Mouse (Mus musculus) C2C12 (cell line): ENCODE data around the gene Tmem178b. TPM values are rescaled to one million over a fixed set of nuclear protein-coding genes. Genes with fewer than 3 reads are reported as not detected.

Experiments
- H3K27me3 ChIP-seq: one replicate; pipeline ENCODE4 v1.6.1; 2011; ENCODE audit not compliant: control insufficient read depth, insufficient read depth, insufficient read length
- H3K36me3 ChIP-seq: one replicate; pipeline ENCODE4 v1.6.1; 2011; ENCODE audit not compliant: control insufficient read depth, insufficient read depth
- H3K4me3 ChIP-seq: one replicate; pipeline ENCODE4 v1.5.1; 2011; ENCODE audit warnings: mild to moderate bottlenecking, control low read depth; ENCODE audit not compliant: poor library complexity, insufficient read depth, severe bottlenecking
- H3K79me2 ChIP-seq: one replicate; pipeline ENCODE4 v1.6.1; 2011; ENCODE audit not compliant: control insufficient read depth, insufficient read depth
- H3K79me3 ChIP-seq: one replicate; pipeline ENCODE4 v1.6.1; 2011; ENCODE audit warnings: low read depth, control low read depth
- H3ac ChIP-seq: one replicate; pipeline ENCODE3; 2011; ENCODE audit warnings: low read depth; ENCODE audit not compliant: control insufficient read depth, insufficient read length
- CEBPB ChIP-seq: IDR thresholded peaks from one replicate; pipeline ENCODE4 v1.6.1; 2011; ENCODE audit warnings: low read depth, mild to moderate bottlenecking, control low read depth, moderate library complexity
- CTCF ChIP-seq: IDR thresholded peaks from one replicate; pipeline ENCODE4 v1.5.1; 2011; ENCODE audit not compliant: control insufficient read depth, insufficient read depth, insufficient read length
- FOSL1 ChIP-seq: IDR thresholded peaks from one replicate; pipeline ENCODE4 v1.8.0; 2011; ENCODE audit warnings: mild to moderate bottlenecking, low read length; ENCODE audit not compliant: poor library complexity, insufficient read depth, severe bottlenecking
- MAX ChIP-seq: IDR thresholded peaks from one replicate; pipeline ENCODE4 v1.6.1; 2011; ENCODE audit warnings: mild to moderate bottlenecking, control low read depth
- MYOD1 ChIP-seq: IDR thresholded peaks from one replicate; pipeline ENCODE4 v1.6.1; 2011; ENCODE audit warnings: low read depth; ENCODE audit not compliant: control insufficient read depth, insufficient read length
- MYOG ChIP-seq: IDR thresholded peaks from one replicate; pipeline ENCODE4 v1.6.1; 2011; ENCODE audit not compliant: control insufficient read depth, insufficient read length; ENCODE audit errors: extremely low read depth
- USF1 ChIP-seq: IDR thresholded peaks from one replicate; pipeline ENCODE4 v1.6.1; 2011; ENCODE audit warnings: low read depth, mild to moderate bottlenecking, control low read depth, moderate library complexity
- polyA plus RNA-seq: library from polyadenylated mRNA; unstranded; fragments of >200 nt; fragmentation: generic; extraction: Trizol; gene quantifications from one replicate; pipeline ENCODE4 v1.2.1, GENCODE M21; 2012; ENCODE audit warnings: missing spikeins

The Tmem178b gene
- polyA plus RNA-seq, 1 experiment = 0.01 TPM

DNA sequence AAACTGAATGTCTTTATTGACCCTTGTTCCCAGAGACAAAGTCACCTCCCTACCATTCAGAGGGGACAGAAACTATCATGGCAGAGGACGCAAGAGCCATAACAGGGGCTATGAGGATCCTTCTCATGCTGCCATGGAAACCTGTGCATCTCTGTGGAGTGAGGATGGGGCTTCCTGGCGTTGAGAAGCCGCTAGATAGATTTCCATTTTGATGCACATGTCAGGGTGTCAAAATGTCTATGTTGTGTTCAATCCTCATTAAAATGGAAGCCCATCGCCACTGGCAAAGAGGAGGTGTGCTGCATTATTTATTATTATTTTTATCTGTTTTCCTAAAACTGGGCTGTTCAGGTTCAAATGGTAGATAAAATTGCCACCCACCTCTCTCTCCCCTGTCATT, 307.5 kb downstream of the Tmem178b start:
- Histone ChIP-seq H3K4me3 (no peak overlapping the region), H3ac (no peak overlapping the region), H3K36me3 (no peaks in the 10 kb centered on the region), H3K79me2 (no peaks in the 10 kb centered on the region), H3K27me3 (no peaks in the 10 kb centered on the region), H3K79me3 (no peaks in the 10 kb centered on the region)
- TF ChIP-seq CEBPB (no peak), MYOG (no peak), USF1 (no peak), MAX (no peak), MYOD1 (no peak), FOSL1 (no peak), CTCF (no peak)

DNA sequence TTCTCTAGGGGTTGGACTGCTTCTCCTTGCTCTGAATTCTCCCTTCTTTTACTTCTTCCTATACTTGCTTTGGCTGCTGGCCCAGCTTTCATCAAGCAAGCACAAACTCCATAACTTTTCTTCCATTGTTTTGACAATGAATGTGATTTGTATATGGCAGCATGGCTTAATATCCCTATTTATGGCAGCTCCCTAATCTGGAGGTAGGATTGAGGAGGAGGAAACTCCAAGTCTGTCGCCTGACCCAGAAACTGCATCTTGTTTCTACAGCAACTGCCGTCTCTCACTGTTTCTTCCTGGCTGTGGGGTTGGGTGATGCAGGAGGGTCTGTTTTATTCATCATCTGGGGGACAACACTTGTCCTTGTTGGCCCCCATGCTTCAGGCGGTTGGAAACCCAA, 327.6 kb downstream of the Tmem178b start:
- Histone ChIP-seq H3K27me3 (no peaks in the 10 kb centered on the region), H3K36me3 (no peaks in the 10 kb centered on the region), H3ac (no peak overlapping the region), H3K79me2 (no peaks in the 10 kb centered on the region), H3K79me3 (no peaks in the 10 kb centered on the region), H3K4me3 (no peak overlapping the region)
- TF ChIP-seq MYOD1 (no peak), MYOG (no peak), MAX (no peak), CEBPB (no peak), CTCF (no peak), FOSL1 (no peak), USF1 (no peak)

- H3K79me3 ChIP-seq = no peaks in the 10 kb centered on the region
- H3K79me2 ChIP-seq = no peaks in the 10 kb centered on the region
- no peak overlapping the region for H3K4me3 ChIP-seq
- no peaks in the 10 kb centered on the region for H3K27me3 ChIP-seq
- no peak for TF ChIP-seq CTCF
- no peak for TF ChIP-seq CEBPB
- TF ChIP-seq MYOD1 = no peak
- TF ChIP-seq MYOG = no peak
- TF ChIP-seq MAX = no peak
- no peak for TF ChIP-seq USF1
- no peak for TF ChIP-seq FOSL1
- H3ac ChIP-seq = no peak overlapping the region
- H3K36me3 ChIP-seq = no peaks in the 10 kb centered on the region
These were observed 329.5 kb downstream of the Tmem178b start for GRCm38 (mm10) chr6:40202602-40203001.

- no peaks in the 10 kb centered on the region for H3K79me2 ChIP-seq
These were observed 332.3 kb downstream of the Tmem178b start for GRCm38 (mm10) chr6:40205380-40205779.

DNA sequence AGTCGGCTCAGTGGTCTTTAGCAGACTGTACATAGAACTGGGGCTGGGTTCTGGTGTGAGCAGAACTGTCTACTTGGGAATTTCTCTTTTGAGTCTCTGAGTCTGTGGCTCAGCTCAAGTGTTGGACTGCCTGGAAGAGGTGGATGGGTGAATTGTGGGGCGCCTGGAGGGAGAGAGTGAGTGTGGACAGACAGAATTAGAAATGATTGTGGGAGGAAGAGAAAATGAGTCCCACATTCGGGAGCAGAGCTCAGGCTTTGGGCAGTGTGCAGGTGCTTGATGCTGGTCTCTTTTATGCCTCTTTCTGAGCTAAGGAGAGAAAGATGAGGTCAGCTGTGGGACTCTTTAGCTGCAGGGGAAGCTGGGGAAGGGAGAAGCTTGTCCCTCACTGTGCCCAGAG, 334.9 kb downstream of the Tmem178b start:
- Histone ChIP-seq H3K36me3 (no peaks in the 10 kb centered on the region), H3K27me3 (no peaks in the 10 kb centered on the region), H3K79me2 (no peaks in the 10 kb centered on the region), H3K4me3 (no peak overlapping the region), H3ac (no peak overlapping the region), H3K79me3 (no peaks in the 10 kb centered on the region)
- TF ChIP-seq FOSL1 = no peak
- no peak for TF ChIP-seq MAX
- TF ChIP-seq MYOG = no peak
- TF ChIP-seq USF1 = no peak
- TF ChIP-seq CEBPB = no peak
- TF ChIP-seq CTCF = no peak
- TF ChIP-seq MYOD1 = no peak

More at GRCm38 (mm10) chr6:40205380-40205779, 332.3 kb downstream of the Tmem178b start:
- no peak for TF ChIP-seq MYOG
- no peak for TF ChIP-seq FOSL1
- no peak for TF ChIP-seq CEBPB
- no peak overlapping the region for H3K4me3 ChIP-seq
- no peaks in the 10 kb centered on the region for H3K36me3 ChIP-seq
- H3K79me3 ChIP-seq = no peaks in the 10 kb centered on the region
- no peak overlapping the region for H3ac ChIP-seq
- H3K27me3 ChIP-seq = no peaks in the 10 kb centered on the region

DNA sequence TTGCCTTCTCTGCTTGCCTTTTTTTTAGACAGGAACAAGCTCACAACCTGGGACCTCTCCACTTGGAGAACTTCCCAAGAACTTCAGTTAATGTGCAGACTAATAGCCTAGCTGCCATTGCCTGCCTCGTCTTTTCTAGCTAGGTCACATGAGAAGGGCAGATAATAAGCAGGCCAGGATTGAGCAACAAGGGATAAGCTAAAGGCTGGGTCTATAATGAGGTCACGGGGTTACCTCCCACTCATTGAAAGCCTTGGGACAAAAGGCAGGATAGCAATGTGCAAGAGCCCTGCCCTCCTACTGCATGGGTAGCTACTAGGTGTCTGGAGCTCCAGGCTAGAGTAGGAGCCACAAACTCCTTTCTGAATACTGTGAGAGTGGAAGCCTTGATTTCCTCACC, 336.1 kb downstream of the Tmem178b start:
- Histone ChIP-seq H3K36me3 (no peaks in the 10 kb centered on the region), H3K27me3 (no peaks in the 10 kb centered on the region), H3ac (no peak overlapping the region), H3K79me3 (no peaks in the 10 kb centered on the region), H3K79me2 (no peaks in the 10 kb centered on the region), H3K4me3 (no peak overlapping the region)
- TF ChIP-seq CEBPB = no peak
- TF ChIP-seq USF1 = no peak
- no peak for TF ChIP-seq MYOG
- no peak for TF ChIP-seq FOSL1
- TF ChIP-seq CTCF = no peak
- TF ChIP-seq MYOD1 = no peak
- no peak for TF ChIP-seq MAX

DNA sequence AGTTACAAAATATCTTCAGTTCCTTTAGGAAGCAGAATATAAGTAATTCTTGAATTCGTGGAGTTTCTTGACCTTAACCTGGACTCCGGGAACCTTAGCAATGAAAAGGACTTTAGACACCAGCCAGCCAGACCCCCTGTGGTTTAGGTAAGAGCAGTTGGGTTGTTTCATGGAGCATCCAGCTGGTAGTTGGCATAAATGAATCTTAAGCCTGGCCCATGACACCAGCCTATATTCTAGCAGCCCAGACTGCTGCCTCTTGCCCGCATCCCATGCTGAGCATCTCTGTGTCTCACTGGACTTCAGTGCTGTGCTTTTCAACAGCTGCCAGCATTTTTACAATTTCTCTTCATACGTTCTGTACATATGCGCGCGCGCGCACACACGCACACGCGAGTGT, 344.1 kb downstream of the Tmem178b start:
- Histone ChIP-seq H3K27me3 (no peaks in the 10 kb centered on the region), H3K4me3 (no peak overlapping the region), H3K79me3 (no peaks in the 10 kb centered on the region), H3K36me3 (no peaks in the 10 kb centered on the region), H3ac (no peak overlapping the region), H3K79me2 (no peaks in the 10 kb centered on the region)
- TF ChIP-seq USF1 (no peak), MYOD1 (no peak), FOSL1 (no peak), MAX (no peak), CEBPB (no peak), MYOG (no peak), CTCF (no peak)
